Mouse (Mus musculus) liver, embryonic 16.5 days (tissue): ENCODE data around the gene Tubg1. TPM values are rescaled to one million over a fixed set of nuclear protein-coding genes. Genes with fewer than 3 reads are reported as not detected.
A peak's percentile ranks its signal among the peaks of the same experiment; 100 is the strongest.

Experiments
- ATAC-seq: fragments of 200-750 bp; cut with Nextera tagmentation; 2 replicates; pipeline ENCODE4 v1.8.0; 2017; ENCODE audit warnings: low read depth, mild to moderate bottlenecking, moderate number of reproducible peaks, moderate library complexity
- H3K27ac ChIP-seq: fragments of 300-500 bp; sonication (generic); 2 replicates; pipeline ENCODE4 v1.5.1; 2014; ENCODE audit warnings: mild to moderate bottlenecking, low read length
- H3K27me3 ChIP-seq: fragments of 300-500 bp; sonication (generic); 2 replicates; pipeline ENCODE4 v1.6.1; 2014; ENCODE audit warnings: low read depth, low read length, mixed read lengths; ENCODE audit not compliant: control insufficient read depth, insufficient read depth
- H3K36me3 ChIP-seq: fragments of 300-500 bp; sonication (generic); 2 replicates; pipeline ENCODE4 v1.6.1; 2014; ENCODE audit warnings: mild to moderate bottlenecking; ENCODE audit not compliant: control insufficient read depth, insufficient read depth
- H3K4me1 ChIP-seq: fragments of 300-500 bp; sonication (generic); 2 replicates; pipeline ENCODE4 v1.6.1; 2014; ENCODE audit warnings: low read depth, low read length, mixed read lengths; ENCODE audit not compliant: control insufficient read depth
- H3K4me2 ChIP-seq: fragments of 300-500 bp; sonication (generic); 2 replicates; pipeline ENCODE4 v1.6.1; 2014; ENCODE audit warnings: low read depth, low read length, mixed read lengths
- H3K4me3 ChIP-seq: fragments of 300-500 bp; sonication (generic); 2 replicates; pipeline ENCODE4 v1.5.1; 2014; ENCODE audit warnings: low read depth, mild to moderate bottlenecking, low read length
- H3K9ac ChIP-seq: fragments of 300-500 bp; sonication (generic); 2 replicates; pipeline ENCODE4 v1.6.1; 2014; ENCODE audit warnings: low read depth, low read length
- H3K9me3 ChIP-seq: fragments of 300-500 bp; sonication (generic); replicated peaks from 2 replicates; pipeline ENCODE4 v1.6.1; 2016; ENCODE audit warnings: low read length; ENCODE audit not compliant: control insufficient read depth
- WGBS: fragments of 180-500 bp; shearing (Covaris S2); extraction: QIAGEN DNeasy Blood & Tissue Kit; methylation state at CpG from one replicate; pipeline ENCODE4 v1.1.7; 2014; ENCODE audit not compliant: insufficient replicate concordance; 5-methylcytosine and 5-hydroxymethylcytosine counted together
- polyA plus RNA-seq: library from polyadenylated mRNA; unstranded; fragments of >200 nt; fragmentation: Nextera tagmentation; extraction: Ambion mirVana; gene quantifications from 2 replicates; pipeline ENCODE4 v1.2.1, GENCODE M21; 2015

Tubg1 gene
- polyA plus RNA-seq, 1 experiment from 2014 or later = 34.3 TPM

DNA sequence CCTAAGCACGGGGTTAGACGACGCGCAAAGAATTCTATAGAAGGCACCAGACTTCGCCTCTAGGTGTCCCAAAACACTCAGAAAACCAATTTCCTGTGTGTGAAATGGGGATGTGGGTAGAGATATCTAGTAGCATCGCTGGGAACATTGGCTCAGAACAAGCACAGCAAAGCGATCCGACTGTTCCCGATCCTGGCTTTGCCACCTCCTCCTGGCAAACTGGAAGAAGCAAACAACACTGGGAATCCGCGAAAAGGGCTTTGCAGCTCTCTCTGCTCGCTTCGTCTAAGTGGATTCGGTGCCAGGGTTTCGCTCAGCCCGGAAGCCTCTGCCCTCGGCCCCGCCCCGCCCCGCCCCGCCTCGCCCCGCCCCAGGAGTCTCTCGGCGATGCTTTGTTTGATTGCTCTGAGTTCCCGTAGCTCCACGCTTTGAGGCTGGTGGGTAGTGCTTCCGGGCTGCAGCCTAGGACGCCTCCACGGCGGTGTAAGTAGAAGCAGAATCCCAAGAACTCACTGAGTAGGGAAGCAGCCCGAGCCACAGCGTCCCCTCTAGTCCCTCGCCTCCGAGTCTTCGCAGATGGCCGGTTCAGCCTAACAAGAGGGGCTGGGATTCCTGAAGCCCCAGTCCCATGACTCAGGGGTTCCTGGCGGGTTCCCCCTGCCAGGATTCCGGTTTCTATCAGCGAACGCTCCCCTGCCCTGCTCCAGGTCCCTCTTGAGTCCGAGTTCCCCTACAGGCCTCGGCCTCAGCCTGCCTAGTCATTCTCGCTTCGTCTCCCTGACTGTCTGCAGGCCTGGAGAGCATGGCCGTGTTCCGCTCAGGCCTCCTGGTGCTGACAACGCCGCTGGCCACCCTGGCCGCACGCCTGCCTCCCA is 37.3 kb upstream of the Tubg1 start, which contains the start of gene Coasy:
TSS of gene Coasy (plus strand) at position 358 of the 875 bp plus-strand sequence.
- H3K4me3 ChIP-seq = peak within 1 kb of the TSS; percentile 80
- no peaks in the 10 kb centered on the region for H3K36me3 ChIP-seq
- peak within 1 kb of the TSS; percentile 89 for H3K27ac ChIP-seq
- H3K27me3 ChIP-seq = peaks cover 43% of the 10 kb centered on the region
- peak; percentile 85 for ATAC-seq
- no peaks in the 10 kb centered on the region for H3K9me3 ChIP-seq
- under 1% methylated on average over 51 of the region's 51 CpGs for WGBS
- H3K4me2 ChIP-seq = peak within 1 kb of the TSS; percentile 96
- H3K4me1 ChIP-seq = peaks cover 41% of the 10 kb centered on the region
- H3K9ac ChIP-seq = peak within 1 kb of the TSS; percentile 89

DNA sequence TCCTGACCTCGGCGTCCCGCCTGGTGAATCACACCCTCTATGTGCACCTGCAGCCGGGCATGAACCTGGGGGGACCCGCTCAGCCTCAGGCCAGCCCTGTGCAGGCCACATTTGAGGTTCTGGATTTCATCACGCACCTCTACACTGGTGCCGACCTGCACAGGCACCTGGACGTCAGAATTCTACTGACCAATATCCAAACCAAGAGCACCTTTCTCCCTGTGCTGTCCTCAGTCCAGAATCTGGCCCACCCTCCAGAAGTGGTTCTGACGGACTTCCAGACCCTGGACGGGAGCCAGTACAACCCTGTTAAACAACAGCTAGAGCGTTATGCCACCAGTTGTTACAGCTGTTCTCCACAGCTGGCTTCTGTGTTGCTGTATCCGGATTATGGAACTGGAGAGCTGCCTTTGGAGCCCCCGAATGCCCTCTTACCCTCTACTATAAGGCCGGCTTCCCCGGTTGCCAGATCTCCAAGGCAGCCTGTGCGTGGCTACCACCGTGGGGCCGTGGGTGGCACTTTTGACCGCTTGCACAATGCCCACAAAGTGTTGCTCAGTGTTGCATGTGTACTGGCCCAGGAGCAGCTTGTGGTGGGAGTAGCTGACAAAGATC is 36.5 kb upstream of the Tubg1 start:
- Histone ChIP-seq H3K27ac (peak overlapping the region; percentile 89), H3K36me3 (no peaks in the 10 kb centered on the region), H3K9ac (peak overlapping the region; percentile 89), H3K4me3 (peak overlapping the region; percentile 80), H3K9me3 (no peaks in the 10 kb centered on the region), H3K4me2 (peak overlapping the region; percentile 96), H3K27me3 (peaks cover 36% of the 10 kb centered on the region), H3K4me1 (peaks cover 48% of the 10 kb centered on the region)
- WGBS = 27% methylated on average over 19 of the region's 19 CpGs
- no peak; the same call in 1 of the 2 replicates for ATAC-seq

DNA sequence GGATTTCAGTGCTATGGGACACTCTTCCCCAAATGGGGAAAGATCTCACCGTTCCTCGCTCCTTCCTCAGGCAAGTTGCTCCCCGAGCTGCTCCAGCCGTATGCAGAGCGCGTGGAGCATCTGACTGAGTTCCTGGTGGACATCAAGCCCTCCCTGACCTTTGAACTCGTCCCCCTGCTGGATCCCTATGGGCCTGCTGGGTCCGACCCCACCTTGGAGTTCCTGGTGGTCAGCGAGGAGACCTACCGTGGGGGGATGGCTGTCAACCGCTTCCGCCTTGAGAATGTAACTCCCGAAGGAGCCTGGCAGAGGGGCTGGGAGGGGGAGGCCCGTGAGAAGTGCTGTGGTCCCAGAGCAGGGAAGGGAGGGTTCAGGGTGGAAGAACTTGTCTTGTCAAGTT is 35.5 kb upstream of the Tubg1 start:
- H3K4me2 ChIP-seq = no peak overlapping the region
- no peak for ATAC-seq
- peaks cover 25% of the 10 kb centered on the region for H3K27me3 ChIP-seq
- peaks cover 3% of the 10 kb centered on the region for H3K36me3 ChIP-seq
- H3K27ac ChIP-seq = no peak overlapping the region
- H3K9me3 ChIP-seq = no peaks in the 10 kb centered on the region
- 83% methylated on average over 14 of the region's 14 CpGs for WGBS
- H3K4me3 ChIP-seq = no peak overlapping the region
- H3K9ac ChIP-seq = no peak overlapping the region
- peaks cover 50% of the 10 kb centered on the region for H3K4me1 ChIP-seq

DNA sequence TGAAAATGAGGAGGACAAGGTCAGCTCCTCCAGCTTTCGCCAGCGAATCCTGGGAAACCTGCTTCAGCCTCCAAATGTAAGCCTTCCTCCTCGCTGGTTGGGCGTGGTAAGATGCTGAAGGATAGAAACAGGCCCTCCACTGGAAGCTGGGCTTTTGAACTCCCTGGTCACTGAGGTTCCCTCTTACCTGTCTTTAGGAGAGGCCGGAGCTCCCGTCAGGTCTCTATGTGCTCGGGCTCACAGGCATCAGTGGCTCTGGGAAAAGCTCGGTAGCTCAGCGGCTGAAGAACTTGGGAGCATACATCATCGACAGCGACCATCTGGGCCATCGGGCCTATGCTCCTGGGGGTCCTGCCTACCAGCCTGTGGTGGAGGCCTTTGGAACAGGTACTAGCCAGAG is 34.9 kb upstream of the Tubg1 start:
- Histone ChIP-seq H3K27ac (no peak overlapping the region), H3K36me3 (peaks cover 8% of the 10 kb centered on the region), H3K27me3 (peaks cover 20% of the 10 kb centered on the region), H3K9me3 (no peaks in the 10 kb centered on the region), H3K4me1 (peaks cover 50% of the 10 kb centered on the region), H3K9ac (no peak overlapping the region), H3K4me3 (no peak overlapping the region), H3K4me2 (no peak overlapping the region)
- 89% methylated on average over 12 of the region's 12 CpGs for WGBS
- ATAC-seq = no peak

DNA sequence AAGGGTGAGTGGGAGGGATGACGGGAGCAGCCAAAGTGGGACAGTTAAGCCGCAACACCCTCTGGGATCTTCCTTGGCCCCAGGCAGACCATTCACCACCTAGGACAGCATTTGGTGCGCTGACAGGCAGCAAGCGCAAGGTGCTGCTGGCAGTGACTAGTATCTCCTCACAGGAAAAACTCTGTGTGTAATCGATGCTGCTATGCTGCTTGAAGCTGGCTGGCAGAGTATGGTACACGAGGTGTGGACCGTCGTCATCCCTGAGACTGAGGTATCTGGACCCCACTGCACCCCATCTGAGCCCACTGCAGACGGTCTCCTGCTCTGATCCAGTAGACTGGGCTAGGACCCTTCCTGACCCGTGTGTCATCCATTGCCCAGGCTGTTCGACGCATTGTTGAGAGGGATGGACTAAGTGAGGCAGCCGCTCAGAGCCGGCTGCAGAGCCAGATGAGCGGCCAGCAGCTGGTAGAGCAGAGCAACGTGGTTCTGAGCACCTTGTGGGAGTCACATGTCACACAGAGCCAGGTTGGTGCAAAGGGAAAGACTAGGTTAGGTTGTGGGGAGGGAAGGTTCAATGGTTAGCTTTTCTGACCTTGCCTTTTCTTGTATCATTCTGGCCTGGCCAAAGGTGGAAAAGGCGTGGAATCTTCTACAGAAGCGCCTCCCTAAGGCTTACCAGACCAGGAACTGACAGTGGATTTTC is 34.0 kb upstream of the Tubg1 start:
- no peak overlapping the region; the same call in 1 of the 2 replicates for H3K4me2 ChIP-seq
- peaks cover 16% of the 10 kb centered on the region for H3K36me3 ChIP-seq
- no peak overlapping the region for H3K9ac ChIP-seq
- no peaks in the 10 kb centered on the region for H3K9me3 ChIP-seq
- peaks cover 10% of the 10 kb centered on the region for H3K27me3 ChIP-seq
- no peak for ATAC-seq
- H3K27ac ChIP-seq = no peak overlapping the region; the same call in 1 of the 2 replicates
- H3K4me1 ChIP-seq = peaks cover 50% of the 10 kb centered on the region
- no peak overlapping the region for H3K4me3 ChIP-seq
- 87% methylated on average over 18 of the region's 18 CpGs for WGBS

DNA sequence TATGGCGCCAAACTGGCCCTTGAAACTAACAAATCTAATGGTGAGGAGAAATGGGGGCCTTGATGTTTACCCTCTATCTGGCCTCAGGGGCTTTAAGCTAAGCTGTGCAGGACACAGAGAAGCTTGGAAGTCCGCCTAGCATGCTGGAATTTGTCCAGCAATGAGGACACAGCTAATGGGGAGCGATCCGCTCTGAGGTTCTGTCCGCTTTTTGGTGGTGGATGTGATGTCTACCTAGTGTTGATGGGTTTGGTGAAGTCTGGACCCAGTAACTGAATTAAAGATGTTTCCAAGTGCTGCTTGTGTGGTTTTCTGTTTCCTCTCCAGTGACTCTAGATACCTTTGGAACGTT is 33.4 kb upstream of the Tubg1 start:
- peaks cover 5% of the 10 kb centered on the region for H3K27me3 ChIP-seq
- peak overlapping the region; percentile 92 for H3K4me2 ChIP-seq
- ATAC-seq = no peak
- peak overlapping the region; percentile 65 for H3K27ac ChIP-seq
- no peaks in the 10 kb centered on the region for H3K9me3 ChIP-seq
- 0 out of 2 replicates have a peak overlapping the region, but pooled peaks have one; percentile 80 for H3K9ac ChIP-seq
- H3K4me1 ChIP-seq = peaks cover 47% of the 10 kb centered on the region
- H3K36me3 ChIP-seq = peaks cover 20% of the 10 kb centered on the region
- H3K4me3 ChIP-seq = peak overlapping the region; percentile 77
- WGBS = 73% methylated on average over 6 of the region's 6 CpGs

DNA sequence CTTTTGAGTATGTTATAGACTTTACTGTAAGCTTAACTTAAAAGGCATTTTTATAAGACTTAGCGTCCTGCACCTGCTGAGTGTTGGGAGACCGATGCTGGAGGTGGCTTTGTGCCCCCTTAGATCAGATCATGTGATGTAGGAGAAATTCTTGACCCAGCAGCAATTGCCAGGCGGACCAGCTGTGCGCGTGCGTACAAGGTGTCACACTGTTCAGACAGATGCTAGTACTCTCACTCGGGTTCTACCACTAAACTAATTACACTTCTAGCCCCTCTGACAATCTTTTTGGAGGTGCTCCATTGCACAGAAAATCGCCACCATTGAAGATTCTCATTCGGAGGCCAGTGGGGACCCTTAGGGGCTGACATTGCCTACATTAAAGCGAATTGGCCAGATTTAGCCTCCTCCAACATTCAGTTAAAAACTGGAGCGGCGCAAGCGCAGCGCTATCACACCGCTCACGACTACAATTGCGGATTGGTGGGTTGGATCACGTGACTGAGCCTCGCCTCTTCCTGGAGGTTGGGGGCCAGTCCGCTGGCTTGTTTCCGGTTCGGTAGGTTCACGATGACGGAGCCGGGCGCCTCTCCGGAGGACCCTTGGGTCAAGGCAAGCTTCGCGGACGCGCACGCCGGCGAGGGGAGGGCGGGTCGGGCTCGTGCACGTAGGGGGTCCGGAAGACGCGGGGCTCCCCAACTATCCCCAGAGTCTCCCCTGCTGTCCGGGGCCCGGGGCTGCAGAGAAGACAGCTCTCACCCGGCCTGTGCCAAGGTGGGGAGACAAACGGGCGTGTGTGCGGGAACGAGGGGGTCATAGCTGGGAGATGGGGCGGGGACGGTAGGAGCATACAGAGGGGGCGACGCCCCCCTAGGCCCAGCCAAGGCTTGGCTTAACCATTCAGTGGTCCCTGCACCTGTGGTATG is 32.7 kb upstream of the Tubg1 start, which contains the start of gene Mlx:
TSS of gene Mlx (plus strand) at position 522 of the 926 bp plus-strand sequence.
- Histone ChIP-seq H3K27me3 (no peaks in the 10 kb centered on the region), H3K4me1 (peaks cover 40% of the 10 kb centered on the region), H3K4me2 (peak within 1 kb of the TSS; percentile 92), H3K27ac (peak within 1 kb of the TSS; percentile 65), H3K9me3 (no peaks in the 10 kb centered on the region), H3K4me3 (peak within 1 kb of the TSS; percentile 77), H3K36me3 (peaks cover 26% of the 10 kb centered on the region), H3K9ac (peak within 1 kb of the TSS; percentile 80)
- WGBS = 2% methylated on average over 51 of the region's 52 CpGs
- peak; percentile 78 for ATAC-seq

DNA sequence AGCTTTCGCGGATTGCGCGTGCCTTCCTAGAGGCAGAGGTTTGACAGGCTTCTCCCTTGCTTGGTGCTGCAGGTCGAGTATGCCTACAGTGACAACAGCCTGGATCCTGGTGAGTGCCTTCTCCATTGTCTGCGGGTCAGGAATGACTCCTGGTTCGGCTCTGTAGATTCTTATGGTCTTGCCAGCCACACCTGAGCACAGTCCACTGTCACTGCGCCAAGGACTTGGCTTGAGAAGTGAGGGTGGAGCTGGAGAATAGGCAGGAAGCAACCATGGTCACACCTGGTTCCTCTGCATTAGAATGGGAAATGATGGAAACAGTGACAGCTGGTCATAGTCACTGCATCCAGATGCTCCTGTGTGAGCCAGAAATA is 32.1 kb upstream of the Tubg1 start:
- H3K9me3 ChIP-seq = no peaks in the 10 kb centered on the region
- H3K27ac ChIP-seq = peak overlapping the region; percentile 65
- H3K4me1 ChIP-seq = peaks cover 37% of the 10 kb centered on the region
- WGBS = 8% methylated on average over 8 of the region's 8 CpGs
- no peaks in the 10 kb centered on the region for H3K27me3 ChIP-seq
- H3K9ac ChIP-seq = peak overlapping the region; percentile 80
- H3K4me2 ChIP-seq = peak overlapping the region; percentile 92
- ATAC-seq = no peak
- peak overlapping the region; percentile 77 for H3K4me3 ChIP-seq
- H3K36me3 ChIP-seq = peaks cover 32% of the 10 kb centered on the region
